Mouse (Mus musculus) bone marrow, adult 2 months (tissue): Measurements from ENCODE around the gene Tm7sf2.

Experiments used
- CTCF ChIP-seq: fragments of 200-500 bp; IDR thresholded peaks from 2 replicates; pipeline ENCODE4 v1.5.1; 2011; ENCODE audit warnings: low read length, control low read depth; ENCODE audit not compliant: control insufficient read depth, insufficient read depth
- POLR2A ChIP-seq: fragments of 200-500 bp; IDR thresholded peaks from 2 replicates; pipeline ENCODE4 v1.6.1; 2011; ENCODE audit warnings: low read depth, mild to moderate bottlenecking, control low read depth, low read length, borderline replicate concordance; ENCODE audit not compliant: control insufficient read depth

DNA sequence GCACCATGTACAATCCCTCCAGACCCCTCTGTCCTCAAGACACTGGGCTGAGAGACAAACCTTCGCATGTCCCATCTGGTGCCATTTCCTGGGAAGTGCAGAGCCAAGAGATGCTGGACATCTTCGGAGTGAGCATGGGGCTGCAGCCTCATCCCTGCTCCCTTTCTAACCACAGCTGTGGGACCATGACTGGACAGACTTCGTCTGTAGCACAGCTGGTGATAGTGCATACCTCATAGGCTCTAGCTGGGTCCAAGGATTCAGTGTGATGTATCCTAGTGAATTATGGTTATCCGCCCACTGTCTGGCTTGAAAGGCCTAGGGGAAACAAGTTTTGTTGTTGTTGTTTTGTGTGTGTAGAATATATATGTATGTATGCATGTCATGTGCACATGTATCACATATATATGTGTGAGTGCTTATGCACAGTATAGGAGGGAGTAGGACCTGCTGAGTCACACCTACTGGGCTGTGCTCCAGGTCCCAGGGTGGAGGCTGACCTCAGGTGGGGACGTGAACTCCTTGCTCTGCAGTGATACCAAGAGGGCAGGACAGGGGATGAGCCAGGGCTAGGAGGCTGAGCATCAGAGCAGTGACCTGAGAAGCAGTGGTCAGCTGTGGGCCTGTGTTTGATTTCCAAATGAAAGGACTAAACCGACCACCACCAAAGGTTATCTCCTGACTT, 34.1 kb upstream of the Tm7sf2 start:
- no peak for TF ChIP-seq CTCF
- no peak for TF ChIP-seq POLR2A
